Mouse (Mus musculus): ENCODE data around the gene Galt. TPM values are rescaled to one million over a fixed set of nuclear protein-coding genes. Genes with fewer than 3 reads are reported as not detected.
"Not testable (repeated sequence)": the region's sequence is repeated elsewhere in the genome, so short reads cannot be mapped to it uniquely, and the experiment has no call there.

The Galt gene
- total RNA-seq, 4 experiments from 2014 or later, result 52.0 to 67.1 (median 53.6) TPM

DNA sequence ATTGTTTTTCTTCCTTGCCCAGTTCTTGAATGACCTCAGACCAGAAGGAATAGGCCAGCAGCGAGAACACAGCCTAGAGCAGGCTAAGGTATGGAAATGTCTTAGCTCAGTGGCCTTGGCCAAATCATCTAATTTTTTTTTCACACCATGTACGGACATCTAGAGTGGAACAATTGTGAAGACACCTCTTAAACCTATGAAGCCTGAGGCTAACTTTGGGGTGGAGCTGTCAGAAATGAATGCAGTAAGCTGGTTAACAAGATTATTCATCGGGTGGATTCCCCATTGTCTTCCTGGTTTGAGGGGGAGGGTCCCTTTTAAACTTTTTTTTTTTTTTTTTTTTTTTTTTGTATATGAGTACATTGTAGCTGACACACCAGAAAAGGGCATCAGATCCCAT is 19.5 kb downstream of the Galt start:
- not testable (repeated sequence) for DNase-seq (ENCODE audit: low spot score in 2 of 2)

DNA sequence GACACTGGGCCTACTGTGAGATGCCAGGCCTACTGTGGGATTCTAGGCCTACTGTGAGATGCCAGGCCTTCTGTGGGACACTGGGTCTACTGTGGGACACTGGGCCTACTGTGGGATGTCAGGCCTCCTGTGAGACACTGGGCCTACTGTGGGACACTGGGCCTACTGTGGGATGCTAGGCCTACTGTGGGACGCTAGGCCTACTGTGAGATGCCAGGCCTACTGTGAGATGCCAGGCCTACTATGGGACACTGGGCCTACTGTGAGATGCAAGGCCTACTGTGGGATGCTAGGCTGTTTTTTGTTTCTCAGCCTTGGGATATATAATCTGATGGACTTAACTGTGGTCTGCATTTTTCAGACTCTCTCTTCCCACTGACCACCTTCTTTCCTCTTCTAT is 20.8 kb downstream of the Galt start:
- DNase-seq (ENCODE audit: low spot score in 2 of 2), result not testable (repeated sequence)

DNA sequence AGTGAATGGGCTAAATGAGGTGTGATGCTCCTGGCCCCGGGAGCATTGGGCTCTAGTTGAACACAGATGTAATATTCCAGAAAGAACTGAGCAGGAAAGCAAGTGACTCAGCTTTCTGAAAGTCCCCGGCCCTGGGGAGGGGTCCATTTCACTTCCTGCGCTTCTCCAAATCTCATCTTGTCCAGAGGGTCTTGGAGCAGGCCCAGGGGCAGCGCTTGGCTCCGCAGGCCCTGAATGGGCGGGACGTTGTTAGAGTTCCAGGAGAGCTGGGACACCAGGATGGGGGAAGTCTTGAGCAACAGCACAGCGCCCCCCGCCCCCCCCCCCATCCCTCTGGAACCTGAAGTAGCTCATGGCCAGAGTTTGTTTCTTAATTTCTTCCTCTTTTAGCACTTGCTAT is 26.2 kb downstream of the Galt start:
- DNase-seq (ENCODE audit: low spot score in 2 of 2), result not testable (repeated sequence)

GRCm38 (mm10) chr4:41781748-41782485 is 26.9 kb downstream of the Galt start:
- DNase-seq (ENCODE audit: low spot score in 2 of 2), result not testable (repeated sequence)

DNA sequence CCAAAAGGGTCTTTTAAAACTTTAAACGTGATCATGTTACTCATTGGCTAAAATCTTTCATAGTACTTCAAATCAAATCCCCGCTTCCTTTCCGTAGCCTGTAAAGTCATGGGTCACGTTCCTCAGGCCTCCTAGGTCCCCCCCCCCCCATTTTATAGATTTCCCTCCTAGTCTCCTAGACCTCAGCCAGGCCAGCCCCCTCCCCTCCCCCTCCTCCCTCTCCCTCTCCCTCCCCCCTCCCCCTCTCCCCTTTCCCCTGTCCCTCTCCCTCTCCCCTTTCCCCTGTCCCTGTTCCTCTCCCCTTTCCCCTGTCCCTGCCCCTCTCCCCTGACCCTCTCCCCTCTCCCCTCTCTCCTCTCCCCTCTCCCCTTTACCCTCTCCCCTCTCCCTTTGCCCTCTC is 27.7 kb downstream of the Galt start:
- DNase-seq (ENCODE audit: low spot score in 2 of 2), result not testable (repeated sequence)

GRCm38 (mm10) chr4:41783197-41783596 is 28.2 kb downstream of the Galt start:
- DNase-seq (ENCODE audit: low spot score in 2 of 2), result not testable (repeated sequence)

Other genes with a start within 250 kb of the Galt start
- gene 1110017D15Rik, start 237.9 kb upstream of the Galt start, total RNA-seq (2022), result 1 to 10 TPM; 3.2 to 5.0 (median 4.6) TPM
- gene Fam219a, start 185.7 kb upstream of the Galt start, total RNA-seq (2022), result 100 to 1,000 TPM; 152 to 178 (median 165) TPM
- 1 to 10 TPM; 3.6 to 8.4 (median 5.9) TPM for gene Dnaic1, start 185.5 kb upstream of the Galt start, total RNA-seq (2022)
- 10 to 100 TPM; 51.7 to 56.4 (median 54.1) TPM for gene Enho, start 114.9 kb upstream of the Galt start, total RNA-seq (2022)
- gene Cntfr, start 58.1 kb upstream of the Galt start, total RNA-seq (2022), result 10 to 100 TPM; 84.3 to 93.9 (median 90.2) TPM
- gene Il11ra1, start 55.2 kb upstream of the Galt start, total RNA-seq (2022), result 10 to 100 TPM; 39.9 to 44.4 (median 41.6) TPM
- gene Rpp25l, start 41.7 kb upstream of the Galt start, total RNA-seq (2022), result 10 to 100 TPM; 25.7 to 31.7 (median 30.2) TPM
- gene Dctn3, start 32.1 kb upstream of the Galt start, total RNA-seq (2022), result 100 to 1,000 TPM; 141 to 156 (median 152) TPM
- not detected for gene Arid3c, start 24.1 kb upstream of the Galt start, total RNA-seq (2022)
- gene Sigmar1, start 929 bp downstream of the Galt start, total RNA-seq (2022), result 10 to 100 TPM; 37.7 to 46.8 (median 40.6) TPM
- 100 to 1,000 TPM; 121 to 139 (median 130) TPM for gene Ccl27a, start 19.0 kb downstream of the Galt start, total RNA-seq (2022)
- gene Gm21541, start 148.4 kb downstream of the Galt start, total RNA-seq (2022), result not detected
- gene Gm20878, start 186.3 kb downstream of the Galt start, total RNA-seq (2022), result 10 to 100 TPM; 17.6 to 29.5 (median 18.1) TPM
- 1 to 10 TPM; 1.0 to 2.2 (median 1.4) TPM for gene Fam205a4, start 210.8 kb downstream of the Galt start, total RNA-seq (2022)

All from layer of hippocampus, adult 8-10 months (tissue).